Mouse (Mus musculus) A20 (cell line): ENCODE data around the gene Vwc2.

Source experiments
- DNase-seq: peaks from one replicate; pipeline ENCODE4 v3.0.0-alpha.2; 2011; ENCODE audit warnings: low read depth, low spot score

Gene Vwc2

GRCm38 (mm10) chr11:11113576-11114233, at the start of gene Vwc2:
Vwc2 (plus strand) TSS chr11:11114223.
- no peak for DNase-seq

- no peak for DNase-seq
Observed at GRCm38 (mm10) chr11:11088162-11088756, 25.8 kb upstream of the Vwc2 start.

GRCm38 (mm10) chr11:11097606-11098005, 16.4 kb upstream of the Vwc2 start:
- DNase-seq: no peak

DNA sequence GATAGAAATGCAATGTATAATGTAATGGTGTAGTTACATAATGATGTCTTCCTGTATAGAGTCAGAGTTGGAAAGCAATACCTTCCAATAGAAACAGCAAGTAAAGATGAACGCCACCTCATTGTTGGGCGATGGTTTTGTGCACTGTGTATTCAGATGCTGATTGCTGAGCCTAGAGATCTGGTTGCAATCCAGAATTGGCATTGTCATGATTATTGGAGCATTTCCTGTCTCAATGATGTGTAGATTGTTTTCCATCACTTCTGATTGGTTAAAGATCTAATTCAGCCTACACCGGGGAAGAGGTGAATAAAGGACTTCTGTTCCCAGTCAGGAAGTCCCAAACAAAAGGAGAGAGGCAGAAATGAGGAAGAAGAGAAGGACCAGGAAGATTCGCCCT, 15.7 kb upstream of the Vwc2 start:
- DNase-seq: no peak

GRCm38 (mm10) chr11:11099011-11099410, 15.0 kb upstream of the Vwc2 start:
- DNase-seq: no peak

- no peak for DNase-seq
Observed at GRCm38 (mm10) chr11:11102182-11102581, 11.8 kb upstream of the Vwc2 start.

DNA sequence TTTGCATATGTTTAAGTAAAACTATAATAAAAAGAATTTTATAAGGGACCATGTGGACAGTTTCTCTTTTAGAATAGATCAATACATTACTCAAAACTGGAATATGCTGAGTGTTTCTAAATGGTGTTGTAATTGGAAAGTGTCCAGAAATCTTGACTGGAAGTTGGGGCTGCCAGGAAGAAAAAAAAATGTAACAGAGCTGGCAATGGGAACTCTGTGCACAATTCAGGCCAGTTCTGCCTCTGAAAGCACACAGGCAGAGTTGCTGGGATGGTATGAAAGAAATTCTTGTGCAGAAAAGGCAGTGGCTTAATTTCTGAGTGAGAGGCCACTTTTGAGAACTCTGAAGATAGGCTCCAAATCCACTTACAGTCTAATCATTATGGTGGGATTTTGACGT, 11.4 kb upstream of the Vwc2 start:
- DNase-seq: no peak

DNA sequence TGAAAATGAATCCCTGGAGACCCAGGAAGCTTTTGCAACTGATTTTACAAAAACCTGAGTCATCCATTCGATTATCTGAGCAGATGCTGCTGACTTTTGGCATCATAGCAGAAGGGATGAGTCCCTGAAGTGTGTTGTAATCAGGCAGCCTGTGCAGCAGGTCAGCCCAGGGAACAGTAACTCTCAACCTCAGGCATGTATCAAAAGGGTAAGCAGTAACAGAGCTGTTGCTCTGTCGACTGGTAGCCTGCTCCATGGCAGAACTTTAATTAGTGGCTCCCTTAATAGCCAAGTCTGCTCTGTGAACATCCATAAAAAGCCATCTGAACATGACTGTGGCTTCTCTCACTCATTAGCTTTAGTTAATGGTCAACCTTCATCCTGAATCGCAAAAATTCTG, 5.1 kb upstream of the Vwc2 start:
- no peak for DNase-seq

- DNase-seq: no peak
Observed at GRCm38 (mm10) chr11:11114234-11115030, 409 bp downstream of the Vwc2 start.

- DNase-seq: no peak
Observed at GRCm38 (mm10) chr11:11115031-11115647, 1.1 kb downstream of the Vwc2 start.

DNA sequence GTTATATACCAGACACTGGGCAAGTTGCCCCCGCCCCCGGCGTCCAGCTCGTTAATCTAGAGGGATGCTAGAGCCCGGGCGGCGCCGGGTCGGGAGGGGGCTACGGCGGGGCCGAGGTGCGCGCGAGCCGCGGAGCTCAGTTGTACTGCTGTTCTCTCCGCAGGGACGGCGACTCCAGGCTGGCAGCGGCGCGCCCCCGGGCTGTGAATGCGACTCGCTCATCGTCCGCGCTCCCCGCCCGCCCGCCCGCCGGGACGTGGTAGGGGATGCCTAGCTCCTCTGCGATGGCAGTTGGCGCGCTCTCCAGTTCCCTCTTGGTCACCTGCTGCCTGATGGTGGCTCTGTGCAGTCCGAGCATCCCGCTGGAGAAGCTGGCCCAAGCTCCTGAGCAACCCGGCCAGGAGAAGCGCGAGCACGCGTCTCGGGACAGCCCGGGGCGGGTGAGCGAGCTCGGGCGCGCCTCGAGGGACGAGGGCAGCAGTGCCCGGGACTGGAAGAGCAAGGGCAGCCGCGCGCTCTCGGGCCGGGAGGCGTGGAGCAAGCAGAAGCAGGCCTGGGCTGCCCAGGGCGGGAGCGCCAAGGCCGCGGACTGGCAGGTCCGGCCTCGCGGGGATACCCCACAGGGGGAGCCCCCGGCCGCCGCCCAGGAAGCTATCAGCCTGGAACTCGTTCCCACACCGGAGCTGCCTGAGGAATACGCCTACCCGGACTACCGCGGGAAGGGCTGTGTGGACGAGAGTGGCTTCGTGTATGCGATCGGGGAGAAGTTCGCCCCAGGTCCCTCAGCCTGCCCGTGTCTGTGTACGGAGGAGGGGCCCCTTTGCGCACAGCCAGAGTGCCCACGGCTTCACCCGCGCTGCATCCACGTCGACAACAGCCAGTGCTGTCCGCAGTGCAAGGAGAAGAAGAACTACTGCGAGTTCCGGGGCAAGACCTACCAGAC, 1.9 kb downstream of the Vwc2 start:
- no peak for DNase-seq

GRCm38 (mm10) chr11:11116736-11117135, 2.7 kb downstream of the Vwc2 start:
- DNase-seq: no peak

- DNase-seq: no peak
Observed at GRCm38 (mm10) chr11:11122866-11123265, 8.8 kb downstream of the Vwc2 start.

DNA sequence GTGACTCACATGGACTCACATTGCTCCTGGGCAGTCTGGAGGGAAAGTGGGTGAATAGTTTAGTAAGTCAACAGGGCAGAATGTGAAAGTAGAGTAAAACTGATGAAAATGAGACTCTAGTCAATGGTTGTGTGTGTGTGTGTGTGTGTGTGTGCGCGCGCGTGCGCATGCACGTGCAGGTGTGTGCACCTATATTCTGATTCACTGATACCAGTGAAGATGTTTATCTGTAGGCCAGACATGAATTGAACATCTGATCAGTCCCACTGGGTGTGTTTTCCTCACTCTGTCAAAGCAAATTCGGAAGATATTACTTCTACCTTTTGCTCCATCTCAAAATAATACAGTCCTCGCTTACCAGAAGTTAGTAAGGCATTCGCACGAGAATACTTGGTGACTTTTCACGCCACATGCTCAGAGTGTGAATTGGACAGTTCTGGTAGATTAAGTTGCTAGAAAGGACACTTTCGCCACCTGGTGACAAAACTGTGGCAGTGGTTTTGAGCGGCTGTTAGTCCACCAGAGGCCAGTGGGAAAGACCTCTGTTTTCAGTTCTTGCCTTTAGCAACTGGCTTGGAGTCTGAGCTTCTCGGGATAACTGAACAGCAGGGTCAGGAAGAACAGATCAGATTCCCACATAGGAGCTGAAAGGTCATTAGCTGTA, 17.5 kb downstream of the Vwc2 start:
- DNase-seq: peak; percentile 28

DNA sequence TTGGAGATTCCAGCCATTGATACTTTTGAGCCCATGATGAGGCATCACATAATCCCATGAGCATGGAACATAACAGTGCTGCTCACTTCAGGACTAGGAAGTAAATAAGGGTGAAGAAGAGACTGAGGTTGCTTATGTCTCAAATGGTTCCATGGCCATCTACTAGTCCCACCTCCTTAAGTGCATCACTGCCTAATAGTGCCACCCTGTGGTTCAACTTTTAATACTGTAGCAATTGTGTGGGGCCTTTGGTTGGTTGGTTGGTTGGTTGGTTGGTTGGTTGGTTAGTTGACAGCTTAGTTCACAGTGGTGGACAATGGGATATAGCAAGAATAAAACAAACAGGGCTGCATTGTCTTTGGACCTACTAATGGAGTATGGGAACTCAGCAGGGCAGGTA, 26.6 kb downstream of the Vwc2 start:
- no peak for DNase-seq

GRCm38 (mm10) chr11:11152681-11153080, 38.7 kb downstream of the Vwc2 start:
- no peak for DNase-seq

DNA sequence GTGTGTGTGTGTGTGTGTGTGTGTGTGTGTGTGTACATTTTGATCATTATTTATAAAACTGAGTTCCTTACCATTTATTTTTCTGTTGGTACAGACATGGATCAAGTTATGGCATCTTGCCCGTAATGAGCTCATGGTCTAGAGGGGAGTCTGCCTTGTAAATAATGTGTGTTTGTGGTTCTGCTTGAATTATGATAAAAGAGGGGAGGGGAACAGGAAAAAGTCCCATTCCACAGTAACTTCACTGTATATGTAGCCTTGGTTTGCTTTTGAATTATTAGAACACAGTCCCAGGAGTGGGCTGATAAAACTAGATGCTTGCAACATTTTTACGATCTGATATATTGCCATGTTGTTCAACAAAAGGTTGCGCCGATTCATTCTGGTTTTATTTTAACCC, 57.4 kb downstream of the Vwc2 start:
- no peak for DNase-seq

DNA sequence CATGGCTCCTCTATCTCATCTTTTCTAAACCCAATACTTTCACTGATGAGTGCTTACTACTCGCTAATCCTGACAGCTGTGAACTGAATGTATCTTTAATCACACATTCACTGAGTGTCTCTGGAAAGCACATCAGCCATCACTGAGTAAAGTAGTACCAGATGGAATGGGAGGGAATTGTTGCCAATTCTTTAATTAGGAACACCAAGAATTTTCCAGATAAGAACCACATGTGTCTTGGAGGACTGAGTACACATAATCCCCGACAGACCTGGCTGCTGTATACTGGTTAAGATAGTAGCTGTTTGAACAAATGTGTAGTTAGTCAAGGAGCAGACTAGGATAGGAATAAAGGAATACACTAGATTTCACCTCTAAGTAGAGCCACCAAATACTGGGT, 61.2 kb downstream of the Vwc2 start:
- no peak for DNase-seq

- DNase-seq: no peak
Observed at GRCm38 (mm10) chr11:11182705-11183104, 68.7 kb downstream of the Vwc2 start.

DNA sequence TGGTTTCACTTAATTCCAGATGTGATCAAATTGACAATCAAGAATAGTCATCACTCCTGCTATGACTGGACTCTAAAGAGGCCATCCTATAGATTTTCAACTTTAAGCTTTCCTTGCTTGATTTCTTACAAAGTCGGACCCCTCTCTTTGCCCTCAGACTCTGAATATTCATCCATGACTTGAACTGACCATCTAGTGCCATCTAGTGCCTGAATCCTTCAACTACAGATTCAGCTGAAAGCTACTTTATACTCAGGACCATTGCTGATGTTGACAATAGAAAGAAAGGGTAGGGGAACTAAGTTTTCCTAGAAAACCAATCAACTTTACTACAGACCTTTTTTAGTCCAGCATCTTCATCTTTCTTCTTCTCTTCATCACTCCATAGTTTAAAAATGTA, 109.1 kb downstream of the Vwc2 start:
- no peak for DNase-seq

DNA sequence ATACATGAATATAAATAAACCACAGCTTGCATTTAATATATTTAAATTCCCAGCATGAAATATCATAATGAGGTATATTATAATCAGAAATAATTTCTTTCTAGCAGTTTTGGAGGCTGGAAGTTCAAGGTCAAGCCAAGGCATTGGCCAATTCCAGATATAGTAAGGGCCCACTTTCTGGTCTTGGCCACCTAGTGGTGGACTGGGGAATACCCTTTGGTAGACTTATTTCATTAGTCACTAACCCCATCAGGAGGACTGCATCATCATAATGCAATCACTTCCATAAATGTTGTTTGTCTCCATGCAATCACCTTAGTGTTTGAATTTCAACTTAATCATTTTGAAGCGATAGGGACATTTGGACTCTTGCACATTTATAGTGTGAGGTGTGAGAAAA, 125.3 kb downstream of the Vwc2 start:
- DNase-seq: peak; percentile 39
